Mouse (Mus musculus) megakaryocyte, embryonic 14.5 days (primary cell): ENCODE measurements around the gene Stard13.

Experiments
- FLI1 ChIP-seq: IDR thresholded peaks from 2 replicates; pipeline ENCODE4 v1.6.1; 2012; ENCODE audit warnings: low read length, inconsistent platforms, mixed read lengths
- GATA1 ChIP-seq: IDR thresholded peaks from 3 replicates; pipeline ENCODE4 v1.6.1; 2012; ENCODE audit warnings: mixed read lengths, low read length, inconsistent platforms, borderline replicate concordance

GRCm38 (mm10) chr5:151174485-151175460 lies 58.9 kb downstream of the Stard13 start:
- no peak for TF ChIP-seq GATA1
- no peak for TF ChIP-seq FLI1
